Comparison of ENCODE assay signal across 10 mouse cellular contexts in genomic region chr2:117512551-117512950, GRCm38 (mm10).
DNase-seq lines count a peak whose midpoint lies in the region; ATAC-seq lines count a peak whose summit lies in the region.
"Had no signal": no experiment of that assay in that cellular context is flagged by ENCODE, and none has a peak within 500 bp of the region (broad histone marks: within the 10 kb centered on the region; RNA-seq: fewer than 3 reads in every experiment).

No protein-coding gene starts in this region.

- 63% methylated on average over 9 of the region's 9 CpGs for WGBS in hindbrain, embryonic 11.5 days
- 74% methylated on average over 9 of the region's 9 CpGs for WGBS in hindbrain, embryonic 13.5 days
- 30% methylated on average over 9 of the region's 9 CpGs for WGBS in lung, embryonic 15.5 days

- H3K27me3 ChIP-seq in hindbrain, embryonic 11.5 days (ENCODE audit: control insufficient read depth, insufficient read depth, low read length), result no peaks in the 10 kb centered on the region
- H3K27me3 ChIP-seq in hindbrain, embryonic 13.5 days, result no peaks in the 10 kb centered on the region
- no peaks in the 10 kb centered on the region for H3K27me3 ChIP-seq in lung, embryonic 15.5 days
- H3K27me3 ChIP-seq: forebrain, embryonic 15.5 days; limb, embryonic 13.5 days had no signal

- no peak overlapping the region for H3K27ac ChIP-seq in hindbrain, embryonic 11.5 days (ENCODE audit: low read depth, low read length)
- H3K27ac ChIP-seq in hindbrain, embryonic 13.5 days, result no peak overlapping the region
- peak overlapping the region; percentile 5; the same call in 1 of the 2 replicates for H3K27ac ChIP-seq in lung, embryonic 15.5 days
- H3K27ac ChIP-seq: forebrain, embryonic 15.5 days; limb, embryonic 13.5 days had no signal

- no peak for ATAC-seq in hindbrain, embryonic 11.5 days (ENCODE audit: low FRiP score)
- ATAC-seq in hindbrain, embryonic 13.5 days (ENCODE audit: low FRiP score), result no peak
- ATAC-seq in lung, embryonic 15.5 days (ENCODE audit: borderline replicate concordance, extremely low read depth, low FRiP score, low TSS enrichment), result no peak
- no peak for ATAC-seq in megakaryocyte, adult 5-6 weeks (ENCODE audit: poor library complexity, severe bottlenecking)
- ATAC-seq in CD4-positive, CD25-positive, alpha-beta regulatory T cell, adult 4 months, result no peak
- ATAC-seq: forebrain, embryonic 15.5 days; inflammation-experienced regulatory T-cells, adult 6 months had no signal

- no peak overlapping the region for H3K4me2 ChIP-seq in hindbrain, embryonic 11.5 days (replicated peaks; ENCODE audit: low read depth, low read length)
- no peak overlapping the region for H3K4me2 ChIP-seq in hindbrain, embryonic 13.5 days
- no peak overlapping the region for H3K4me2 ChIP-seq in lung, embryonic 15.5 days
- H3K4me2 ChIP-seq: forebrain, embryonic 15.5 days; limb, embryonic 13.5 days had no signal

- no peak overlapping the region for H3K4me3 ChIP-seq in hindbrain, embryonic 11.5 days (ENCODE audit: low read depth, low read length)
- H3K4me3 ChIP-seq in hindbrain, embryonic 13.5 days, result no peak overlapping the region
- H3K4me3 ChIP-seq in lung, embryonic 15.5 days, result no peak overlapping the region
- H3K4me3 ChIP-seq: forebrain, embryonic 15.5 days; limb, embryonic 13.5 days had no signal

- no peaks in the 10 kb centered on the region for H3K4me1 ChIP-seq in hindbrain, embryonic 11.5 days (replicated peaks; ENCODE audit: control insufficient read depth, insufficient read depth, low read length)
- no peaks in the 10 kb centered on the region for H3K4me1 ChIP-seq in hindbrain, embryonic 13.5 days (replicated peaks)
- peaks cover 7% of the 10 kb centered on the region; the same call in 1 of the 2 replicates for H3K4me1 ChIP-seq in lung, embryonic 15.5 days
- H3K4me1 ChIP-seq: forebrain, embryonic 15.5 days had no signal

- H3K36me3 ChIP-seq in hindbrain, embryonic 11.5 days (ENCODE audit: control insufficient read depth, insufficient read depth, low read length), result no peaks in the 10 kb centered on the region
- no peaks in the 10 kb centered on the region for H3K36me3 ChIP-seq in hindbrain, embryonic 13.5 days
- H3K36me3 ChIP-seq in lung, embryonic 15.5 days, result no peaks in the 10 kb centered on the region
- H3K36me3 ChIP-seq: forebrain, embryonic 15.5 days; limb, embryonic 13.5 days had no signal

- H3K9me3 ChIP-seq in hindbrain, embryonic 11.5 days (ENCODE audit: control insufficient read depth, low read length), result no peaks in the 10 kb centered on the region
- H3K9me3 ChIP-seq in hindbrain, embryonic 13.5 days, result no peaks in the 10 kb centered on the region
- no peaks in the 10 kb centered on the region for H3K9me3 ChIP-seq in lung, embryonic 15.5 days
- H3K9me3 ChIP-seq: forebrain, embryonic 15.5 days; limb, embryonic 13.5 days had no signal

- H3K9ac ChIP-seq in hindbrain, embryonic 11.5 days (ENCODE audit: low read depth, low read length), result no peak overlapping the region
- no peak overlapping the region for H3K9ac ChIP-seq in hindbrain, embryonic 13.5 days
- H3K9ac ChIP-seq in lung, embryonic 15.5 days, result no peak overlapping the region
- H3K9ac ChIP-seq: forebrain, embryonic 15.5 days; limb, embryonic 13.5 days had no signal

- DNase-seq in hindbrain, embryonic 11.5 days (ENCODE audit: low spot score), result peak; percentile 4
- DNase-seq in adrenal gland, adult 2 months, result peak; percentile 61
- peak; percentile 31 to 44 for DNase-seq in adrenal gland, postnatal 36 days

Comparison
In these comparisons a context has a peak if more than half of its experiments do, and no peak if none do; other contexts are left out.
1. DNase-seq: peak in every context shown above with its lines; median percentile 61 in adrenal gland, adult 2 months; 38 in adrenal gland, postnatal 36 days; 4 in hindbrain, embryonic 11.5 days.